Mouse (Mus musculus): ENCODE data around the gene Arhgap29.

The Arhgap29 gene

GRCm38 (mm10) chr3:121945957-121946356, 6.4 kb upstream of the Arhgap29 start:
- no peak for DNase-seq

GRCm38 (mm10) chr3:121946765-121947164, 5.6 kb upstream of the Arhgap29 start:
- DNase-seq, result no peak

- no peak for DNase-seq
These were observed 2.2 kb upstream of the Arhgap29 start for GRCm38 (mm10) chr3:121950139-121950538.

GRCm38 (mm10) chr3:121951116-121951515, 1.2 kb upstream of the Arhgap29 start:
- no peak for DNase-seq

GRCm38 (mm10) chr3:121953049-121953432, 700 bp downstream of the Arhgap29 start:
- peak; percentile 96 for DNase-seq

- peak; percentile 67 for DNase-seq
These were observed 1.3 kb downstream of the Arhgap29 start for GRCm38 (mm10) chr3:121953433-121954161.

- no peak for DNase-seq
These were observed 2.1 kb downstream of the Arhgap29 start for GRCm38 (mm10) chr3:121954421-121954820.

GRCm38 (mm10) chr3:121955527-121955926, 3.2 kb downstream of the Arhgap29 start:
- DNase-seq, result no peak

- DNase-seq, result no peak
These were observed 4.4 kb downstream of the Arhgap29 start for GRCm38 (mm10) chr3:121956789-121957188.

- DNase-seq, result no peak
These were observed 5.4 kb downstream of the Arhgap29 start for GRCm38 (mm10) chr3:121957606-121958344.

GRCm38 (mm10) chr3:121964173-121964572, 11.8 kb downstream of the Arhgap29 start:
- DNase-seq, result peak; percentile 64

GRCm38 (mm10) chr3:121967681-121968476, 15.5 kb downstream of the Arhgap29 start:
- peak; percentile 96 for DNase-seq

GRCm38 (mm10) chr3:121968621-121969020, 16.3 kb downstream of the Arhgap29 start:
- peak; percentile 75 for DNase-seq

- DNase-seq, result no peak
These were observed 17.1 kb downstream of the Arhgap29 start for GRCm38 (mm10) chr3:121969451-121969850.

- DNase-seq, result peak; percentile 55
These were observed 21.4 kb downstream of the Arhgap29 start for GRCm38 (mm10) chr3:121973761-121974160.

- DNase-seq, result no peak
These were observed 23.0 kb downstream of the Arhgap29 start for GRCm38 (mm10) chr3:121975381-121975780.

GRCm38 (mm10) chr3:121981306-121981705, 29.0 kb downstream of the Arhgap29 start:
- no peak for DNase-seq

GRCm38 (mm10) chr3:121982450-121982849, 30.1 kb downstream of the Arhgap29 start:
- DNase-seq, result peak; percentile 25

- no peak for DNase-seq
These were observed 42.8 kb downstream of the Arhgap29 start for GRCm38 (mm10) chr3:121995125-121995524.

GRCm38 (mm10) chr3:121999934-122000333, 47.6 kb downstream of the Arhgap29 start:
- no peak for DNase-seq

- DNase-seq, result peak; percentile 36
These were observed 49.2 kb downstream of the Arhgap29 start for GRCm38 (mm10) chr3:122001568-122001967.

- no peak for DNase-seq
These were observed 57.5 kb downstream of the Arhgap29 start for GRCm38 (mm10) chr3:122009818-122010217.

GRCm38 (mm10) chr3:122010292-122010691, 58.0 kb downstream of the Arhgap29 start:
- DNase-seq, result no peak

All from kidney, postnatal 10 days (tissue).